Mouse (Mus musculus) retina, postnatal 7 days (tissue): ENCODE results near the gene Kcnn1.
A peak's percentile ranks its signal among the peaks of the same experiment; 100 is the strongest.

Experiments
- DNase-seq: peaks from one replicate; pipeline ENCODE4 v3.0.0-alpha.2; 2012; ENCODE audit warnings: low read depth, low spot score

Gene Kcnn1

GRCm38 (mm10) chr8:70868559-70869198, 5.6 kb upstream of the Kcnn1 start:
- no peak for DNase-seq

GRCm38 (mm10) chr8:70866566-70866965, 3.5 kb upstream of the Kcnn1 start:
- DNase-seq = no peak

GRCm38 (mm10) chr8:70866001-70866520, 3.0 kb upstream of the Kcnn1 start:
- DNase-seq = no peak

- DNase-seq = peak; percentile 100
These were observed 2.4 kb upstream of the Kcnn1 start for GRCm38 (mm10) chr8:70865350-70866000.

GRCm38 (mm10) chr8:70864712-70865221, 1.7 kb upstream of the Kcnn1 start:
- no peak for DNase-seq

GRCm38 (mm10) chr8:70863956-70864711, 1.1 kb upstream of the Kcnn1 start:
- no peak for DNase-seq

- no peak for DNase-seq
These were observed 5.5 kb downstream of the Kcnn1 start for GRCm38 (mm10) chr8:70857516-70857915.

- no peak for DNase-seq
These were observed 6.4 kb downstream of the Kcnn1 start for GRCm38 (mm10) chr8:70856541-70857197.

GRCm38 (mm10) chr8:70856028-70856427, 7.0 kb downstream of the Kcnn1 start:
- no peak for DNase-seq

GRCm38 (mm10) chr8:70853863-70854262, 9.2 kb downstream of the Kcnn1 start:
- no peak for DNase-seq

- DNase-seq = no peak
These were observed 10.3 kb downstream of the Kcnn1 start for GRCm38 (mm10) chr8:70852595-70853231.

- no peak for DNase-seq
These were observed 11.2 kb downstream of the Kcnn1 start for GRCm38 (mm10) chr8:70851837-70852236.

- DNase-seq = no peak
These were observed 12.1 kb downstream of the Kcnn1 start for GRCm38 (mm10) chr8:70850947-70851346.

GRCm38 (mm10) chr8:70850132-70850845, 12.8 kb downstream of the Kcnn1 start:
- DNase-seq = no peak

- DNase-seq = no peak
These were observed 13.6 kb downstream of the Kcnn1 start for GRCm38 (mm10) chr8:70849333-70849990.

- no peak for DNase-seq
These were observed 16.5 kb downstream of the Kcnn1 start for GRCm38 (mm10) chr8:70846371-70847154.

- DNase-seq = no peak
These were observed 17.9 kb downstream of the Kcnn1 start for GRCm38 (mm10) chr8:70845108-70845507.

GRCm38 (mm10) chr8:70844523-70844922, 18.5 kb downstream of the Kcnn1 start:
- peak; percentile 76 for DNase-seq

GRCm38 (mm10) chr8:70843941-70844340, 19.1 kb downstream of the Kcnn1 start:
- no peak for DNase-seq
